Mouse (Mus musculus): ENCODE data around the gene Pqlc2.

- no peak for TF ChIP-seq CTCF (IDR thresholded peaks at IDR 0.05; ENCODE audit: borderline replicate concordance, control insufficient read depth, extremely low read depth, insufficient read depth, low read length, poor library complexity)
- TF ChIP-seq POLR2A (IDR thresholded peaks at IDR 0.05; ENCODE audit: control insufficient read depth, extremely low read depth, insufficient read depth, low read length, poor library complexity): no peak
Observed at GRCm38 (mm10) chr4:139244176-139244575, 66.3 kb downstream of the Pqlc2 start.
